Mouse (Mus musculus): ENCODE results near the gene Ahnak. TPM values are rescaled to one million over a fixed set of nuclear protein-coding genes. Genes with fewer than 3 reads are reported as not detected.

Ahnak gene
- polyA plus RNA-seq, 1 experiment from 2014 or later = 7.1 TPM

DNA sequence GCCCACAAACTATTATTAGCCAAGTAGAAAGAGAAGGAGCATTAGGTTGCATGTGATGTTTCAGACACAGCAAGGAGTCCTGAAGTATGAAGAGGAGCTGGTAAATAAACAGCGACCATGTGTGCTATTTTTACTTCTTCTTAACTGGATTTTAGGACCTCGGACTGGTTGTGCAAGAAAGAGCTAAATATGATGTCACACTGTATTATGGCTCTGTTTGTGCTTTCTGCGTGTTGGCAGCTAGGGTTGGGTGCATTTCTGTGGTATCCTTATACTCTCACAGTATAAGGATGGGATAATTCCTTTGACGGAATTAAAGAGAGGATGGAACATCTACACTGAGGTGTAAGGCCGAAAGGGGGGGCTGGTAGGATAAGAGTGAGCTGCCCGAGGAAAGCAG, 43.8 kb upstream of the Ahnak start:
- no peak overlapping the region for H3K4me2 ChIP-seq (ENCODE audit: low read depth, low read length, severe bottlenecking)
- no peak overlapping the region for H3K27ac ChIP-seq (ENCODE audit: low read depth, low read length)
- DNase-seq (ENCODE audit: low spot score) (no peak), ATAC-seq (replicated peaks; ENCODE audit: low FRiP score) (no peak)
- no peaks in the 10 kb centered on the region for H3K27me3 ChIP-seq (ENCODE audit: control insufficient read depth, insufficient read depth, low read length)
- H3K9ac ChIP-seq (ENCODE audit: low read length) = no peak overlapping the region
- H3K4me3 ChIP-seq (ENCODE audit: low read depth, low read length) = no peak overlapping the region
- H3K9me3 ChIP-seq (ENCODE audit: control insufficient read depth, low read length) = no peaks in the 10 kb centered on the region
- 87% methylated on average over 6 of the region's 6 CpGs for WGBS
- peaks cover 33% of the 10 kb centered on the region for H3K36me3 ChIP-seq (ENCODE audit: control insufficient read depth, insufficient read depth, low read length)
- H3K4me1 ChIP-seq (replicated peaks; ENCODE audit: control insufficient read depth, insufficient read depth, low read length) = peaks cover 15% of the 10 kb centered on the region; the same call in 1 of the 2 replicates

DNA sequence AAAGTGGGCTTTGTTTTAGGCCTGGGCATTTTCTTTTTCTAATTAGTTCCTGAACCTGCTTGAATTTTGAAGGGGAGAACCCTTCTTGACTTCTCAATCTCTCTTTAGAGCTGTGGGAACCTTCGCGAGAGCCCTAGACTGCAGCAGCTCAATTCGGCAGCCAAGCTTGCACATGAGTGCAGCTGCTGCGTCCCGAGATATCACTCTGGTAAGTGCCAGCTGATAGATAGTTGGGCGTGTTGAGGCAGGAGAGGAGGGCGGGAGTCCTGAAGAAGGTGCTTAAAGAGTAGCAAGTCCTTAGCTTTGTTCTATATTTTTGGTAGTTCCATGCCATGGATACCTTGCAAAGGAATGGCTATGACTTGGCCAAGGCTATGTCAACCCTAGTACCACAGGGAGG, 42.2 kb upstream of the Ahnak start:
- Histone ChIP-seq H3K4me2 (ENCODE audit: low read depth, low read length, severe bottlenecking) (no peak overlapping the region), H3K27ac (ENCODE audit: low read depth, low read length) (no peak overlapping the region), H3K9me3 (ENCODE audit: control insufficient read depth, low read length) (no peaks in the 10 kb centered on the region), H3K27me3 (ENCODE audit: control insufficient read depth, insufficient read depth, low read length) (no peaks in the 10 kb centered on the region), H3K36me3 (ENCODE audit: control insufficient read depth, insufficient read depth, low read length) (peaks cover 39% of the 10 kb centered on the region), H3K9ac (ENCODE audit: low read length) (no peak overlapping the region), H3K4me3 (ENCODE audit: low read depth, low read length) (no peak overlapping the region), H3K4me1 (replicated peaks; ENCODE audit: control insufficient read depth, insufficient read depth, low read length) (peaks cover 9% of the 10 kb centered on the region; the same call in 1 of the 2 replicates)
- ATAC-seq (replicated peaks; ENCODE audit: low FRiP score) (no peak), DNase-seq (ENCODE audit: low spot score) (no peak)
- 91% methylated on average over 7 of the region's 7 CpGs for WGBS

DNA sequence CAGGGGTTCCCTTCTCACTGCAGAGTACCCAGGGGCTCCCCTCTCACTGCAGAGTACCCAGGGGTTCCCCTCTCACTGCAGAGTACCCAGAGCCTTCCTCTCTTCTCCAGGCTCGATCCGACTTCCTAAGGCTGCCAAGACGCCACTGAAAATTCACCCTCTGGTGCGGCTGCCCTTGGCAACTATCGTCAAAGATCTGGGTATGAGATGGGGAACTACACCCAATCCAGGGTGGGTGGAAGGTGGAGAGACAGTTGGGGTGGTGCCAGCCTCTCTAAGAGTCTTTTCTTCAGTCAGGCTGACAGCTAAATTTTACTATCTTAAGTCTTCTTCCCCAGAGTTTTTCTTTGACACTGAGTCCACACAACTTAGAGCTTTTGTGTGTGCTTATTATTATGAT, 38.9 kb upstream of the Ahnak start:
- Histone ChIP-seq H3K27me3 (ENCODE audit: control insufficient read depth, insufficient read depth, low read length) (no peaks in the 10 kb centered on the region), H3K4me2 (ENCODE audit: low read depth, low read length, severe bottlenecking) (no peak overlapping the region), H3K9ac (ENCODE audit: low read length) (no peak overlapping the region), H3K27ac (ENCODE audit: low read depth, low read length) (no peak overlapping the region), H3K4me3 (ENCODE audit: low read depth, low read length) (no peak overlapping the region), H3K4me1 (replicated peaks; ENCODE audit: control insufficient read depth, insufficient read depth, low read length) (peaks cover 7% of the 10 kb centered on the region), H3K9me3 (ENCODE audit: control insufficient read depth, low read length) (no peaks in the 10 kb centered on the region), H3K36me3 (ENCODE audit: control insufficient read depth, insufficient read depth, low read length) (peaks cover 41% of the 10 kb centered on the region)
- no peak for ATAC-seq (replicated peaks; ENCODE audit: low FRiP score)
- no peak for DNase-seq (ENCODE audit: low spot score)
- 95% methylated on average over 5 of the region's 5 CpGs for WGBS

DNA sequence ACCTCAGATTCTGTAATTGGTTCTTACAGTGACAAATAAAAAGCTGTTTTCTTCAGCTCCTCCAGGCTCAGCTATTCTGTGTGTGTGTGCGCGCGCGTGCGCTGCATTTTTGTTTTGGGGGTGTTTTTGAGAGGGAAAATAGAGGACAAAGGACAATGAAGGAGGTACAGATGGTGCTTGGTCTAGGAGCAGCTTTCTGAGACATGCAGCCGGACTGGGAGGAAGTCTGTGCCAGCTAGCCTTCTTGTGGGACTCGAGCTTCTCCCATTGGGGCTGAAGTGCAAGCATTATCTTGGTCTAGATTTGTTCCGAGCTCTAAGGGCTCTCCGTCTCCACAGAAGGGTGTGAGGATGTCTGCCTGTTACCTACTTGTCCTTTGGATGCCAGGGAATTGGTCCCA, 36.8 kb upstream of the Ahnak start:
- H3K36me3 ChIP-seq (ENCODE audit: control insufficient read depth, insufficient read depth, low read length) = peaks cover 27% of the 10 kb centered on the region
- H3K27me3 ChIP-seq (ENCODE audit: control insufficient read depth, insufficient read depth, low read length) = no peaks in the 10 kb centered on the region
- H3K9ac ChIP-seq (ENCODE audit: low read length) = no peak overlapping the region
- no peak overlapping the region for H3K4me3 ChIP-seq (ENCODE audit: low read depth, low read length)
- H3K4me1 ChIP-seq (replicated peaks; ENCODE audit: control insufficient read depth, insufficient read depth, low read length) = peaks cover 7% of the 10 kb centered on the region
- ATAC-seq (replicated peaks; ENCODE audit: low FRiP score) (no peak), DNase-seq (ENCODE audit: low spot score) (peak; percentile 54)
- no peaks in the 10 kb centered on the region for H3K9me3 ChIP-seq (ENCODE audit: control insufficient read depth, low read length)
- WGBS = 86% methylated on average over 9 of the region's 9 CpGs
- H3K27ac ChIP-seq (ENCODE audit: low read depth, low read length) = no peak overlapping the region; the same call in 1 of the 2 replicates
- H3K4me2 ChIP-seq (ENCODE audit: low read depth, low read length, severe bottlenecking) = no peak overlapping the region

DNA sequence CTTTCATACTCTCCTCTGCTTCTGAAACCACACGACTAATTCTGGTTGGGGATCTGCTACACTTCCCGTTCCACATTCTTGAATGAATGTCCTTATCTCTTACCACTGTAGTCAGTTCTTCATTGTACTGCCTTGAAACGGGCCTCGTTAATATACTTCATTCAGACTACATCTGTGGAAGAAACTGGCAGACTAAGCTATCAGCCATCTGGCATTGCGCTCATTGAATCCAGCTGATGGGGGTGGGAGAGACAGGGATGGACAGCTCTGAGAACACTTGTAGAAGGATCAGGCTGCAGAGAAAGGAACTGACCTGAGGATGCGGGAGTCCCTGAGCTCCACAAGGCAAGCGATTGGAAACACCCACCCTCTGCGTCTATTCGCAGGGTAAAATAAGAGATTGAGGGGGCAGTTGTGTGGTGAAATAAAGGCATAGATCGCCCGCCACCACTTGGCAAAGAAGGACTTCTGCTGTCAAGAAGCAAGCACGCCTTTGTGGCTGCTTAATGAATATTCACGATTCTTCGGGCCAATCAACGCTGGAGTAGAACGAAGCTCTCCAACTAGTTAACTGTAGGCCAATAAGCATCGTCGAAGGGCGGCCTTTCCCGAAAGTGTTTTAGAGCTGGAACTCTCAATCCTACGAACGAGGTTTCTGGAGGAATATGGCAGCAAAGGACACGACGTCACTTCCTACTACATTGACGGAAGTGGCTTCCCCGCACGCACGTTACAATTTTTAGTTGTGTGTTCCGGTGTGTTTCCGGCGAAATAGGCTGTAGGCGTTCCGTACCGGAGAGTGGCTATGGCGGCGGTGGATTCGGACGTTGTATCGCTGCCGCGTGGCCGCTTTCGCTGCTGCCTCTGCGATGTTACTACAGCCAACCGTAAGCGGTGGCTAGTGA, 35.7 kb upstream of the Ahnak start, which contains the start of gene Tut1:
Gene Tut1, plus strand, starts transcription at position 713 of the 905 bp plus-strand sequence.
- Histone ChIP-seq H3K9ac (ENCODE audit: low read length) (peak within 1 kb of the TSS; percentile 77), H3K4me3 (ENCODE audit: low read depth, low read length) (peak within 1 kb of the TSS; percentile 86), H3K9me3 (ENCODE audit: control insufficient read depth, low read length) (no peaks in the 10 kb centered on the region), H3K36me3 (ENCODE audit: control insufficient read depth, insufficient read depth, low read length) (peaks cover 17% of the 10 kb centered on the region), H3K27ac (ENCODE audit: low read depth, low read length) (peak within 1 kb of the TSS; percentile 79), H3K4me1 (replicated peaks; ENCODE audit: control insufficient read depth, insufficient read depth, low read length) (peaks cover 7% of the 10 kb centered on the region), H3K27me3 (ENCODE audit: control insufficient read depth, insufficient read depth, low read length) (no peaks in the 10 kb centered on the region), H3K4me2 (ENCODE audit: low read depth, low read length, severe bottlenecking) (peak within 1 kb of the TSS; percentile 88)
- 5% methylated on average over 46 of the region's 46 CpGs for WGBS
- ATAC-seq (replicated peaks; ENCODE audit: low FRiP score) (peak; percentile 95), DNase-seq (ENCODE audit: low spot score) (peak; percentile 90)

DNA sequence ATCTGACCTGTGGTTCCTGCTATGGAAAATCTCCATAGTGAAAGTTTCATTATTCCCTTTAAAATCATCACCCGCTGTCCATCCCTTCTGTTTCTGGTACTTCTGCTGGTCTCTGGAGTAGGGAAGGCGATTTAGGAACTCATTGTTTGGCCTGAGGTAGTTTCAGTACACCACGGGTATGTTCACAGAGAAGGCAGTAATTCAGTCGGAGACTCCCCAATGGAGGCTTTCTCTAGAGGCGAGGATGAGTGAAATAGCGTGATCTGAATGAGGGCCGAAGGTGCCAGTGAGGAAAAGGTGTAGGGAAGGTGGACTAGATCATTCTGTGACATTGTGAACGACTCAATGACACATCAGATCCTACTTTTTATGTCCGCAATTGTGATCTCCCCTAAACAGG, 34.9 kb upstream of the Ahnak start:
- WGBS = 4% methylated on average over 9 of the region's 9 CpGs
- Histone ChIP-seq H3K27me3 (ENCODE audit: control insufficient read depth, insufficient read depth, low read length) (no peaks in the 10 kb centered on the region), H3K9ac (ENCODE audit: low read length) (peak overlapping the region; percentile 77), H3K27ac (ENCODE audit: low read depth, low read length) (0 out of 2 replicates have a peak overlapping the region, but pooled peaks have one; percentile 79), H3K4me3 (ENCODE audit: low read depth, low read length) (peak overlapping the region; percentile 86), H3K4me1 (replicated peaks; ENCODE audit: control insufficient read depth, insufficient read depth, low read length) (peaks cover 7% of the 10 kb centered on the region), H3K9me3 (ENCODE audit: control insufficient read depth, low read length) (no peaks in the 10 kb centered on the region), H3K4me2 (ENCODE audit: low read depth, low read length, severe bottlenecking) (peak overlapping the region; percentile 88), H3K36me3 (ENCODE audit: control insufficient read depth, insufficient read depth, low read length) (peaks cover 10% of the 10 kb centered on the region)
- ATAC-seq (replicated peaks; ENCODE audit: low FRiP score) (no peak), DNase-seq (ENCODE audit: low spot score) (no peak)

DNA sequence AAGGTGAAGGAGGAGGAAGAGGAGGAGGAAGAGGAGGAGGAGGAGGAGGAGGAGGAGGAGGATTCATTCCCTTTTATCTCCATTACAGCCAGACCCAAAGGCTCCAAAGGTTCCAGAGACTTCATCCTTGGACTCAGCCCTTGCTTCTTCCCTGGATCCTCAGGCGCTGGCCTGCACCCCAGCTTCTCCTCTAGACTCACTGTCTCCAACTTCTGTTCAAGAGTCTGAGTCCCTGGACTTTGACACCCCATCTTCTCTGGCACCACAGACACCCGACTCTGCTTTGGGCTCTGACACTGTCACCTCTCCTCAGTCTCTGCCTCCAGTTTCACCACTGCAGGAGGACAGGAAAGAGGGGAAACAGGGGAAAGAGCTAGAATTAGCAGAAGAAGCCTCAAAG, 26.8 kb upstream of the Ahnak start:
- Histone ChIP-seq H3K27me3 (ENCODE audit: control insufficient read depth, insufficient read depth, low read length) (no peaks in the 10 kb centered on the region), H3K9ac (ENCODE audit: low read length) (no peak overlapping the region), H3K4me2 (ENCODE audit: low read depth, low read length, severe bottlenecking) (no peak overlapping the region), H3K9me3 (ENCODE audit: control insufficient read depth, low read length) (no peaks in the 10 kb centered on the region), H3K4me3 (ENCODE audit: low read depth, low read length) (no peak overlapping the region), H3K4me1 (replicated peaks; ENCODE audit: control insufficient read depth, insufficient read depth, low read length) (peaks cover 2% of the 10 kb centered on the region; the same call in 1 of the 2 replicates), H3K36me3 (ENCODE audit: control insufficient read depth, insufficient read depth, low read length) (peaks cover 13% of the 10 kb centered on the region; the same call in 1 of the 2 replicates), H3K27ac (ENCODE audit: low read depth, low read length) (no peak overlapping the region)
- ATAC-seq (replicated peaks; ENCODE audit: low FRiP score) (no peak), DNase-seq (ENCODE audit: low spot score) (no peak)
- WGBS = 89% methylated on average over 2 of the region's 2 CpGs

DNA sequence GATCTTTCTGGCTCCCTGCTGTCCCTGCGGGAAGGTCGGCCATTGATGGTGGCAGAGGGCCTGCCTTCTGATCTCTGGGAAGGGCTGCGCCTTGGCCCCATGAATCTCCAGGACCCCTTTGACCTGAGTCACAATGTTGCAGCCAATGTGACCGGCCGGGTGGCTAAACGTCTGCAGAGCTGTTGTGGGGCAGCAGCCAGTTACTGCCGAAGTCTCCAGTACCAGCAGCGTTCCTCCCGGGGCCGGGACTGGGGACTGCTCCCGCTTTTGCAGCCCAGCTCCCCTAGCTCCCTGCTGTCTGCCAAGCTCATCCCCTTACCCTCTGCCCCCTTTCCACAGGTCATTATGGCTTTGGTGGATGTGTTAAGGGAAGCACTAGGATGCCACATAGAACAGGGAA, 24.0 kb upstream of the Ahnak start:
- Histone ChIP-seq H3K9me3 (ENCODE audit: control insufficient read depth, low read length) (no peaks in the 10 kb centered on the region), H3K4me2 (ENCODE audit: low read depth, low read length, severe bottlenecking) (no peak overlapping the region), H3K27ac (ENCODE audit: low read depth, low read length) (no peak overlapping the region), H3K9ac (ENCODE audit: low read length) (no peak overlapping the region), H3K4me1 (replicated peaks; ENCODE audit: control insufficient read depth, insufficient read depth, low read length) (peaks cover 2% of the 10 kb centered on the region; the same call in 1 of the 2 replicates), H3K4me3 (ENCODE audit: low read depth, low read length) (no peak overlapping the region), H3K27me3 (ENCODE audit: control insufficient read depth, insufficient read depth, low read length) (no peaks in the 10 kb centered on the region), H3K36me3 (ENCODE audit: control insufficient read depth, insufficient read depth, low read length) (peaks cover 20% of the 10 kb centered on the region; the same call in 1 of the 2 replicates)
- no peak for ATAC-seq (replicated peaks; ENCODE audit: low FRiP score)
- WGBS = 87% methylated on average over 11 of the region's 11 CpGs
- DNase-seq (ENCODE audit: low spot score) = no peak

Measured in forebrain, embryonic 11.5 days (tissue).